Mouse (Mus musculus) forebrain, embryonic 11.5 days (tissue): ENCODE results near the gene Ccser2. TPM values are rescaled to one million over a fixed set of nuclear protein-coding genes. Genes with fewer than 3 reads are reported as not detected.

ENCODE experiments used
- polyA plus RNA-seq: library from polyadenylated mRNA; unstranded; fragments of >200 nt; fragmentation: Nextera tagmentation; extraction: Ambion mirVana; gene quantifications from 2 replicates; pipeline ENCODE4 v1.2.1, GENCODE M21; 2014

The Ccser2 gene
- polyA plus RNA-seq, 1 experiment from 2014 or later: 30.2 TPM

Other genes with a start within 250 kb of the Ccser2 start
- gene Rgr, start 80.2 kb upstream of the Ccser2 start, polyA plus RNA-seq: not detected in 2 replicates
- gene Lrit1, start 86.1 kb upstream of the Ccser2 start, polyA plus RNA-seq: not detected in 2 replicates
- not detected in 2 replicates for gene Lrit2, start 99.2 kb upstream of the Ccser2 start, polyA plus RNA-seq
- gene Cdhr1, start 129.6 kb upstream of the Ccser2 start, polyA plus RNA-seq: 1.0 and 1.2 TPM in 2 replicates
- 0.41 and 0.47 TPM in 2 replicates for gene 2610528A11Rik, start 145.2 kb upstream of the Ccser2 start, polyA plus RNA-seq
- 189 and 196 TPM in 2 replicates for gene Ghitm, start 166.5 kb upstream of the Ccser2 start, polyA plus RNA-seq